Mouse (Mus musculus) thymus, adult 2 months (tissue): ENCODE data around the gene Greb1. TPM values are rescaled to one million over a fixed set of nuclear protein-coding genes. Genes with fewer than 3 reads are reported as not detected.

Source experiments
- DNase-seq: peaks from one replicate; pipeline ENCODE4 v3.0.0; 2021
- H3K27ac ChIP-seq: fragments of 200-500 bp; 2 replicates; pipeline ENCODE4 v1.5.1; 2012; ENCODE audit warnings: low read length, control low read depth; ENCODE audit not compliant: control insufficient read depth, insufficient read depth
- H3K27me3 ChIP-seq: fragments of 200-500 bp; 2 replicates; pipeline ENCODE4 v1.6.1; 2012; ENCODE audit warnings: mild to moderate bottlenecking, low read length, moderate library complexity, mixed read lengths; ENCODE audit not compliant: control insufficient read depth, insufficient read depth
- H3K36me3 ChIP-seq: fragments of 200-500 bp; 2 replicates; pipeline ENCODE4 v1.6.1; 2012; ENCODE audit warnings: mild to moderate bottlenecking, low read length, moderate library complexity; ENCODE audit not compliant: control insufficient read depth, insufficient read depth
- H3K4me1 ChIP-seq: fragments of 200-500 bp; replicated peaks from 2 replicates; pipeline ENCODE4 v1.6.1; 2012; ENCODE audit warnings: low read length; ENCODE audit not compliant: control insufficient read depth, insufficient read depth
- H3K4me3 ChIP-seq: fragments of 200-500 bp; 2 replicates; pipeline ENCODE4 v1.5.1; 2012; ENCODE audit warnings: mild to moderate bottlenecking, low read length, control low read depth, moderate library complexity; ENCODE audit not compliant: control insufficient read depth, insufficient read depth
- CTCF ChIP-seq: fragments of 200-500 bp; IDR thresholded peaks from 2 replicates; pipeline ENCODE4 v1.5.1; 2012; ENCODE audit warnings: mild to moderate bottlenecking, control low read depth, low read length, moderate library complexity, borderline replicate concordance; ENCODE audit not compliant: control insufficient read depth, poor library complexity, insufficient read depth; ENCODE audit errors: extremely low read depth
- POLR2A ChIP-seq: fragments of 200-500 bp; IDR thresholded peaks from 2 replicates; pipeline ENCODE4 v1.6.1; 2012; ENCODE audit warnings: mild to moderate bottlenecking, low read length, control low read depth, moderate library complexity; ENCODE audit not compliant: control insufficient read depth, poor library complexity, insufficient read depth; ENCODE audit errors: extremely low read depth
- WGBS: fragments of 180-500 bp; shearing (Covaris S2); methylation state at CpG from one replicate; pipeline ENCODE4 v1.1.7; 2018; 5-methylcytosine and 5-hydroxymethylcytosine counted together
- polyA plus RNA-seq: library from polyadenylated mRNA; depleted of rRNA; stranded (reverse); fragments of >200 nt; gene quantifications from 2 replicates; pipeline ENCODE4 v1.2.3, GENCODE M21; 2012

Greb1 gene
- polyA plus RNA-seq, 1 experiment = 10.6 TPM

DNA sequence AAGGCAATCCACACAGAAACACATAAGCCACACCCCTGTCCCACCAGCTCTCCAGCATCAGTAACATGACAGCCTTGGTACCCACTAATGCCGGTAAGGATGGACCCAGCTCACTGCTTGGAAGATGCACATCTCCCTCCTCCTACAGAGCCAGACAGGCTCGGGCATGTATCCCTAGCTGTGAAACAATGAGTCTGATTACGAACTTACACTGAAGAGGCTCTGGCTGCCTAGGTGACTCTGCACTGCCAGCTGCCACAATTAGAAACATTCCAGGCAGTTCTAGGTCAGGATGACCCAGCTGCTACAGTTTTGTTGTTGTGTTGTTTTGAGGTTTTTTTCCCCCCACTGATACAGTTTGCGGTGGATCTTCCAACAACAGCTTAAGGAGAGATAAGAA lies 40.4 kb downstream of the Greb1 start:
- Histone ChIP-seq H3K4me1 (no peaks in the 10 kb centered on the region), H3K27me3 (no peaks in the 10 kb centered on the region), H3K36me3 (no peaks in the 10 kb centered on the region), H3K4me3 (no peak overlapping the region), H3K27ac (no peak overlapping the region)
- TF ChIP-seq POLR2A = no peak
- WGBS = 88% methylated on average over 4 of the region's 4 CpGs
- DNase-seq = no peak

- 4% methylated on average over 2 of the region's 2 CpGs for WGBS
- peak; percentile 73 for DNase-seq
- TF ChIP-seq POLR2A = no peak
- TF ChIP-seq CTCF = peak; percentile 65; the same call in 1 of the 2 replicates
- Histone ChIP-seq H3K4me1 (no peaks in the 10 kb centered on the region), H3K4me3 (no peak overlapping the region), H3K27ac (no peak overlapping the region), H3K36me3 (no peaks in the 10 kb centered on the region), H3K27me3 (no peaks in the 10 kb centered on the region)
These were observed 46.4 kb downstream of the Greb1 start for GRCm38 (mm10) chr12:16754311-16754710.

DNA sequence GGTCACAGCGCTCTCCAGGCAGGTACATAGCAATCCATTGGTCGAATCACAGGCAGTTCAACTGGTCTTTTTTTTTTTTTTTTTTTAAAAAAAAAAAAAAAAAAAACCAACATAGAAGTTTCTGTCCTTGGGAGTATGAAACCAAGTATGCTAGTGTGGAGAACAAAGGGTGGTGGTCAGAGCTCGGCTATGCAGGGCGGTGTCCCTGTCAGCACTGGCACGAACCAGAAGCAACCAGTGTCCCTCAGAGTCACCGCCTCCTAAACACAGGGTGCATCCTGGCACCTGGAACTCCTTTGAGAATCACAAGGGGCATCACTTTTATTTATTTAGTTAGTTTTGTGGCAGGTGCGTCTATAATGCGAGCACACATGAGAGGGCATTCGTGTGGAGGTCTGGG lies 47.1 kb downstream of the Greb1 start:
- Histone ChIP-seq H3K36me3 (no peaks in the 10 kb centered on the region), H3K27me3 (no peaks in the 10 kb centered on the region), H3K4me3 (no peak overlapping the region), H3K4me1 (no peaks in the 10 kb centered on the region), H3K27ac (no peak overlapping the region)
- no peak for DNase-seq
- TF ChIP-seq CTCF = no peak
- TF ChIP-seq POLR2A = no peak
- 67% methylated on average over 9 of the region's 9 CpGs for WGBS

- Histone ChIP-seq H3K4me3 (no peak overlapping the region), H3K36me3 (no peaks in the 10 kb centered on the region), H3K27me3 (no peaks in the 10 kb centered on the region), H3K4me1 (no peaks in the 10 kb centered on the region), H3K27ac (no peak overlapping the region)
- no peak for TF ChIP-seq CTCF
- TF ChIP-seq POLR2A = no peak
- DNase-seq = no peak
- 9% methylated on average over 8 of the region's 8 CpGs for WGBS
These were observed 47.6 kb downstream of the Greb1 start for GRCm38 (mm10) chr12:16753110-16753509.

DNA sequence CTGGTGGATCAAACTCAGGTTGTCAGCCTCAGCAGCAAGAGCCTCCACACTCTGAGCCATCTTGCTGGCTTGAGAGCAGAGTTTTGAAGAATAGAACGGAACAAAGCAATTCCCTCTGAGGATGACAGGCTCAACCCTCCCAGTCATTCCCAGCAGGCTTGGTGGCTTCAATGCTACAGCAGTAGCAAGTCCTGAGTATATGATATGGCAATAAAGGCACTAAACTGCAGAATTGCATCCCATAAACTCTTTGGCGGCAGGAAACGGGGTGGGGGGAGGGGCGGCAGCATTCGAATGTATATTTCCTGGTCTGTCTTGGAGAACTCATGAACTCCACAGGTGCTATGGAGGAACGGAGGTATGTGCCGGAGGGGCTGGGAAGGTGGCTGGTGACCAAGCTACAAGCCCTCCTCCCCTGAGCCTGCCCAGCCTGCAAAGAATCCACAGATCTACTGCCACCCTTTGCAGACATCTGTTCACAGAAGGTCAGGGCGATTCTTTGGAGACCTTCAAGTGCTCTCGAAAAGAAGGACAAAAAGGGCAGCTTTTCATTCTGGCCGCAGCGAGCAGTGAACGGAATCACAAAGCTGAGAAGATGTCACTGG lies 48.3 kb downstream of the Greb1 start:
- Histone ChIP-seq H3K36me3 (no peaks in the 10 kb centered on the region), H3K27me3 (no peaks in the 10 kb centered on the region), H3K27ac (no peak overlapping the region), H3K4me3 (no peak overlapping the region), H3K4me1 (no peaks in the 10 kb centered on the region)
- no peak for DNase-seq
- 61% methylated on average over 12 of the region's 12 CpGs for WGBS
- TF ChIP-seq CTCF = no peak
- no peak for TF ChIP-seq POLR2A

DNA sequence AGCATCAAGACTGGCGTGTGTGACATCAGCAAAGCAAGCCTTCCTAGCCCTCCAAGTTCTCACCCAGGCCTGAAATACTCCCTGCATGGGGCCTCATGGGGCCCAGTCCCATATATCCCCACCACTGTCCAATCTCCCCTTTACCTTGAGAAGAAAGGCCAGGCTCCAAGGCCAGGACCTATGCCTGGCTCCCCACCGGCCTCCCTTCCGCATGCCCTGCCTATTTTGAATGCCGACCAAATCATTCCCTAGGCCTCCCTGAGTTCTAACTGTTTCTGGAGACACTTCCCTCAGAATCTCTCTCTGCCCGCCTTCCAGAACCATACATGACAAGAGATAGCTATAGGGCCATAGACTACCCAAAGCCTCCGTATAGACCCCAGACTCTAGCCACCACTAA lies 49.1 kb downstream of the Greb1 start:
- 97% methylated on average over 6 of the region's 6 CpGs for WGBS
- Histone ChIP-seq H3K4me3 (no peak overlapping the region), H3K27me3 (no peaks in the 10 kb centered on the region), H3K4me1 (no peaks in the 10 kb centered on the region), H3K36me3 (no peaks in the 10 kb centered on the region), H3K27ac (no peak overlapping the region)
- no peak for DNase-seq
- TF ChIP-seq POLR2A = no peak
- no peak for TF ChIP-seq CTCF

GRCm38 (mm10) chr12:16740059-16740458 lies 60.6 kb downstream of the Greb1 start:
- H3K36me3 ChIP-seq = no peaks in the 10 kb centered on the region
- no peak overlapping the region for H3K27ac ChIP-seq
- WGBS = 28% methylated on average over 5 of the region's 5 CpGs
- TF ChIP-seq CTCF (no peak), POLR2A (no peak)
- peak; percentile 36 for DNase-seq
- no peak overlapping the region for H3K4me3 ChIP-seq
- H3K27me3 ChIP-seq = no peaks in the 10 kb centered on the region
- H3K4me1 ChIP-seq = peaks cover 4% of the 10 kb centered on the region
